Mouse (Mus musculus) macrophage (primary cell): ENCODE measurements around the gene Gm42906. TPM values are rescaled to one million over a fixed set of nuclear protein-coding genes. Genes with fewer than 3 reads are reported as not detected.

Experiments
- H3K27ac ChIP-seq: fragments of 350-480 bp; formaldehyde crosslinking; 2 replicates; pipeline ENCODE4 v1.9.0; 2021
- H3K36me3 ChIP-seq: fragments of 350-480 bp; formaldehyde crosslinking; 2 replicates; pipeline ENCODE4 v1.9.0; 2021; ENCODE audit errors: inconsistent target
- H3K4me3 ChIP-seq: fragments of 350-480 bp; formaldehyde crosslinking; 2 replicates; pipeline ENCODE4 v1.9.0; 2021; ENCODE audit errors: inconsistent target
- H3K79me2 ChIP-seq: fragments of 350-480 bp; formaldehyde crosslinking; 2 replicates; pipeline ENCODE4 v1.9.0; 2021; ENCODE audit errors: inconsistent target
- WGBS: methylation state at CpG from one replicate; pipeline ENCODE4 v1.1.7; 2026; ENCODE audit warnings: inconsistent platforms; ENCODE audit not compliant: missing documents; 5-methylcytosine and 5-hydroxymethylcytosine counted together
- polyA plus RNA-seq: library from polyadenylated mRNA; stranded (reverse); fragments of 250-400 nt; gene quantifications from 3 replicates; pipeline ENCODE4 v1.2.4, GENCODE M21; 2018; ENCODE audit warnings: inconsistent platforms

Gene Gm42906
- polyA plus RNA-seq, 1 experiment from 2014 or later, result not detected

- H3K36me3 ChIP-seq, result no peaks in the 10 kb centered on the region
- 86% methylated on average over 10 of the region's 10 CpGs for WGBS
- H3K4me3 ChIP-seq, result no peak overlapping the region
- no peak overlapping the region for H3K27ac ChIP-seq
- H3K79me2 ChIP-seq, result no peaks in the 10 kb centered on the region
These were observed 322.6 kb downstream of the Gm42906 start for GRCm38 (mm10) chr5:151105054-151105971.

- H3K4me3 ChIP-seq, result no peak overlapping the region
- H3K27ac ChIP-seq, result no peak overlapping the region
- no peaks in the 10 kb centered on the region for H3K79me2 ChIP-seq
- no peaks in the 10 kb centered on the region for H3K36me3 ChIP-seq
- WGBS, result 49% methylated on average over 9 of the region's 9 CpGs
These were observed 323.5 kb downstream of the Gm42906 start for GRCm38 (mm10) chr5:151104354-151105053.

- H3K4me3 ChIP-seq, result no peak overlapping the region
- no peaks in the 10 kb centered on the region for H3K36me3 ChIP-seq
- no peak overlapping the region for H3K27ac ChIP-seq
- H3K79me2 ChIP-seq, result no peaks in the 10 kb centered on the region
- WGBS, result 89% methylated on average over 3 of the region's 4 CpGs
These were observed 324.7 kb downstream of the Gm42906 start for GRCm38 (mm10) chr5:151103284-151103683.

GRCm38 (mm10) chr5:151102262-151102661 is 325.7 kb downstream of the Gm42906 start:
- Histone ChIP-seq H3K36me3 (no peaks in the 10 kb centered on the region), H3K4me3 (no peak overlapping the region), H3K79me2 (no peaks in the 10 kb centered on the region), H3K27ac (no peak overlapping the region)
- 73% methylated on average over 2 of the region's 2 CpGs for WGBS

- Histone ChIP-seq H3K27ac (no peak overlapping the region), H3K79me2 (no peaks in the 10 kb centered on the region), H3K4me3 (no peak overlapping the region), H3K36me3 (no peaks in the 10 kb centered on the region)
- WGBS, result 83% methylated on average over 6 of the region's 6 CpGs
These were observed 332.0 kb downstream of the Gm42906 start for GRCm38 (mm10) chr5:151096012-151096411.

GRCm38 (mm10) chr5:151092886-151093665 is 334.9 kb downstream of the Gm42906 start:
- H3K27ac ChIP-seq, result no peak overlapping the region
- no peaks in the 10 kb centered on the region for H3K36me3 ChIP-seq
- H3K4me3 ChIP-seq, result no peak overlapping the region
- 74% methylated on average over 3 of the region's 3 CpGs for WGBS
- no peaks in the 10 kb centered on the region for H3K79me2 ChIP-seq

- WGBS, result 93% methylated on average over 6 of the region's 6 CpGs
- H3K27ac ChIP-seq, result no peak overlapping the region
- H3K4me3 ChIP-seq, result no peak overlapping the region
- no peaks in the 10 kb centered on the region for H3K36me3 ChIP-seq
- no peaks in the 10 kb centered on the region for H3K79me2 ChIP-seq
These were observed 337.0 kb downstream of the Gm42906 start for GRCm38 (mm10) chr5:151090996-151091395.

- Histone ChIP-seq H3K27ac (no peak overlapping the region), H3K79me2 (no peaks in the 10 kb centered on the region), H3K36me3 (no peaks in the 10 kb centered on the region), H3K4me3 (no peak overlapping the region)
- WGBS, result 89% methylated on average over 6 of the region's 6 CpGs
These were observed 338.8 kb downstream of the Gm42906 start for GRCm38 (mm10) chr5:151089201-151089600.

GRCm38 (mm10) chr5:151086425-151087202 is 341.3 kb downstream of the Gm42906 start:
- H3K4me3 ChIP-seq, result no peak overlapping the region
- no peaks in the 10 kb centered on the region for H3K36me3 ChIP-seq
- H3K27ac ChIP-seq, result no peak overlapping the region
- no peaks in the 10 kb centered on the region for H3K79me2 ChIP-seq
- 71% methylated on average over 9 of the region's 9 CpGs for WGBS

GRCm38 (mm10) chr5:151085749-151086148 is 342.2 kb downstream of the Gm42906 start:
- 93% methylated on average over 8 of the region's 8 CpGs for WGBS
- Histone ChIP-seq H3K4me3 (no peak overlapping the region), H3K79me2 (no peaks in the 10 kb centered on the region), H3K36me3 (no peaks in the 10 kb centered on the region), H3K27ac (no peak overlapping the region)

GRCm38 (mm10) chr5:151080276-151080675 is 347.7 kb downstream of the Gm42906 start:
- no peaks in the 10 kb centered on the region for H3K36me3 ChIP-seq
- no peak overlapping the region for H3K4me3 ChIP-seq
- no peaks in the 10 kb centered on the region for H3K79me2 ChIP-seq
- no peak overlapping the region for H3K27ac ChIP-seq
- WGBS, result 95% methylated on average over 4 of the region's 4 CpGs

GRCm38 (mm10) chr5:151077953-151078352 is 350.0 kb downstream of the Gm42906 start:
- H3K4me3 ChIP-seq, result no peak overlapping the region
- no peaks in the 10 kb centered on the region for H3K79me2 ChIP-seq
- no peak overlapping the region for H3K27ac ChIP-seq
- no peaks in the 10 kb centered on the region for H3K36me3 ChIP-seq
- WGBS, result 94% methylated on average over 2 of the region's 2 CpGs

- Histone ChIP-seq H3K79me2 (no peaks in the 10 kb centered on the region), H3K4me3 (no peak overlapping the region), H3K27ac (no peak overlapping the region), H3K36me3 (no peaks in the 10 kb centered on the region)
- 90% methylated on average over 3 of the region's 3 CpGs for WGBS
These were observed 351.0 kb downstream of the Gm42906 start for GRCm38 (mm10) chr5:151076917-151077316.

- Histone ChIP-seq H3K79me2 (no peaks in the 10 kb centered on the region), H3K36me3 (no peaks in the 10 kb centered on the region), H3K27ac (no peak overlapping the region), H3K4me3 (no peak overlapping the region)
- WGBS, result 89% methylated on average over 4 of the region's 4 CpGs
These were observed 353.7 kb downstream of the Gm42906 start for GRCm38 (mm10) chr5:151074282-151074681.
